Mouse (Mus musculus) E14TG2a.4 (cell line): ENCODE measurements around the gene Mthfs.

ENCODE experiments used
- CTCF ChIP-seq: conservative IDR thresholded peaks from 2 replicates; pipeline ENCODE4 v1.5.1; 2014; ENCODE audit warnings: low read length
- NANOG ChIP-seq: IDR thresholded peaks from 2 replicates; pipeline ENCODE4 v1.6.1; 2014; ENCODE audit warnings: borderline replicate concordance, low read length, mixed read lengths
- POU5F1 ChIP-seq: IDR thresholded peaks from 2 replicates; pipeline ENCODE4 v1.6.1; 2014; ENCODE audit warnings: low read length, borderline replicate concordance

- TF ChIP-seq CTCF (no peak), NANOG (no peak), POU5F1 (no peak)
These were observed 57.1 kb downstream of the Mthfs start for GRCm38 (mm10) chr9:89267572-89267971.
